20 mouse cellular contexts compared by ENCODE assay signal in genomic region chr10:41834131-41834530, GRCm38 (mm10). TPM values are rescaled to one million over a fixed set of nuclear protein-coding genes. Genes with fewer than 3 reads are reported as not detected.
A peak's percentile ranks its signal among the peaks of the same experiment; 100 is the strongest.
DNase-seq lines count a peak whose midpoint lies in the region; ATAC-seq and TF ChIP-seq lines count a peak whose summit lies in the region.
"Had no signal": no experiment of that assay in that cellular context is flagged by ENCODE, and none has a peak within 500 bp of the region (broad histone marks: within the 10 kb centered on the region; RNA-seq: fewer than 3 reads in every experiment).

No protein-coding gene starts in this region.

- TF ChIP-seq EP300 in heart, adult 2 months (IDR thresholded peaks at IDR 0.05; ENCODE audit: insufficient read depth, low read depth, low read length) = no peak

- DNase-seq in heart, adult 2 months = no peak
- no peak for DNase-seq in heart, postnatal 36 days
- peak; percentile 69 to 79 for DNase-seq in cerebellum, adult 18-20 months
- peak; percentile 66 to 68 for DNase-seq in cerebellum, postnatal 36 days
- DNase-seq in adrenal gland, postnatal 36 days = no peak
- no peak for DNase-seq in layer of hippocampus, adult 9-10 months (ENCODE audit: low spot score)
- DNase-seq in hindbrain, embryonic 10.5 days (ENCODE audit: low spot score) = no peak
- DNase-seq: heart, postnatal 10 days; liver, embryonic 13.5 days; midbrain, embryonic 14.5 days; retina, postnatal 1 day had no signal

- H3K9ac ChIP-seq in heart, adult 2 months (ENCODE audit: low read depth, low read length) = no peak overlapping the region
- H3K9ac ChIP-seq: embryonic facial prominence, embryonic 12.5 days; hindbrain, embryonic 15.5 days; kidney, embryonic 15.5 days; limb, embryonic 12.5 days; liver, embryonic 13.5 days had no signal

- H3K27ac ChIP-seq in heart, adult 2 months = no peak overlapping the region
- H3K27ac ChIP-seq in hindbrain, embryonic 10.5 days = no peak overlapping the region
- H3K27ac ChIP-seq: embryonic facial prominence, embryonic 12.5 days; heart, embryonic 10.5 days; hindbrain, embryonic 15.5 days; kidney, embryonic 15.5 days; limb, embryonic 12.5 days; liver, embryonic 13.5 days had no signal

- ATAC-seq in CD4-positive, CD25-positive, alpha-beta regulatory T cell, adult 4 months = peak; percentile 8
- ATAC-seq: forebrain, embryonic 16.5 days; intestine, embryonic 16.5 days had no signal

- intact Hi-C loops in heart, adult 2 months (cut with DNase I) = loop anchor here (5.0 kb wide), 2 partner anchors 148 to 198 kb away; no protein-coding TSS in a partner anchor
- intact Hi-C loops in heart, postnatal 36 days (cut with DNase I) = loop anchor here (5.0 kb wide), 2 partner anchors 143 to 198 kb away; no protein-coding TSS in a partner anchor

- H3K4me1 ChIP-seq in heart, adult 2 months (ENCODE audit: control insufficient read depth, insufficient read depth, low read length) = peaks cover 17% of the 10 kb centered on the region
- H3K4me1 ChIP-seq in hindbrain, embryonic 10.5 days (replicated peaks) = peaks cover 4% of the 10 kb centered on the region; the same call in 1 of the 2 replicates
- H3K4me1 ChIP-seq: heart, embryonic 10.5 days had no signal

- peaks cover 8% of the 10 kb centered on the region; the same call in 1 of the 2 replicates for H3K36me3 ChIP-seq in heart, adult 2 months (ENCODE audit: control insufficient read depth, insufficient read depth, low read length)
- no peaks in the 10 kb centered on the region for H3K36me3 ChIP-seq in hindbrain, embryonic 10.5 days
- H3K36me3 ChIP-seq: embryonic facial prominence, embryonic 12.5 days; kidney, embryonic 15.5 days; limb, embryonic 12.5 days; liver, embryonic 13.5 days had no signal

- H3K4me3 ChIP-seq in heart, adult 2 months = no peak overlapping the region
- H3K4me3 ChIP-seq in hindbrain, embryonic 10.5 days = no peak overlapping the region
- H3K4me3 ChIP-seq: embryonic facial prominence, embryonic 12.5 days; heart, embryonic 10.5 days; hindbrain, embryonic 15.5 days; kidney, embryonic 15.5 days; limb, embryonic 12.5 days; liver, embryonic 13.5 days; myocyte had no signal

- H3K79me2 ChIP-seq in heart, adult 2 months (replicated peaks; ENCODE audit: control insufficient read depth, insufficient read depth, low read length) = peaks cover 4% of the 10 kb centered on the region

- WGBS in heart, adult 2 months = 83% methylated on average over 2 of the region's 2 CpGs
- WGBS in hindbrain, embryonic 10.5 days = 93% methylated on average over 2 of the region's 2 CpGs

- H3K27me3 ChIP-seq in heart, adult 2 months (ENCODE audit: control insufficient read depth, insufficient read depth, low read length) = no peaks in the 10 kb centered on the region
- H3K27me3 ChIP-seq in hindbrain, embryonic 10.5 days (ENCODE audit: insufficient read depth, poor library complexity, severe bottlenecking) = no peaks in the 10 kb centered on the region
- H3K27me3 ChIP-seq: embryonic facial prominence, embryonic 12.5 days; hindbrain, embryonic 15.5 days; kidney, embryonic 15.5 days; limb, embryonic 12.5 days; liver, embryonic 13.5 days had no signal

- peak; percentile 28 for TF ChIP-seq CTCF in heart, adult 2 months (IDR thresholded peaks at IDR 0.05)

- TF ChIP-seq POLR2A in heart, adult 2 months (IDR thresholded peaks at IDR 0.05; ENCODE audit: insufficient read depth, low read depth, low read length) = no peak

- H3K9me3 ChIP-seq in hindbrain, embryonic 10.5 days = no peaks in the 10 kb centered on the region
- H3K9me3 ChIP-seq: embryonic facial prominence, embryonic 12.5 days; heart, embryonic 10.5 days; hindbrain, embryonic 15.5 days; kidney, embryonic 15.5 days had no signal

RNA-seq across cellular contexts. Expression of gene Sesn1, which starts 24.4 kb away (rescaled TPM):
- 100 to 1,000 TPM; 120 to 121 TPM for total RNA-seq in heart, adult 2 months (2021)
- polyA plus RNA-seq in heart, adult 2 months (2012; rRNA removed) = 47.8 and 79.5 TPM in 2 replicates
- 100 to 1,000 TPM; 118 to 224 TPM for total RNA-seq in heart, postnatal 36 days (2021)
- polyA plus RNA-seq in CD4-positive, CD25-positive, alpha-beta regulatory T cell, adult 4 months (2017; shearing (Covaris generic)) = 100 to 1,000 TPM; 117 to 130 TPM
- 10 to 100 TPM; 19.9 to 22.6 TPM for total RNA-seq in adrenal gland, postnatal 36 days (2021)
- 17.6 and 18.2 TPM in 2 replicates for polyA plus RNA-seq in hindbrain, embryonic 10.5 days (2016; fragmentation: Nextera tagmentation; extraction: Ambion mirVana)

RNA-seq across cellular contexts. Expression of gene Cep57l1, which starts 24.5 kb away (rescaled TPM):
- 1 to 10 TPM; 2.3 to 2.5 TPM for total RNA-seq in heart, adult 2 months (2021)
- polyA plus RNA-seq in heart, adult 2 months (2012; rRNA removed) = 0.86 and 1.3 TPM in 2 replicates
- 1 to 10 TPM; 2.9 to 3.7 TPM for total RNA-seq in heart, postnatal 36 days (2021)
- 10 to 100 TPM; 22.2 to 27.1 TPM for polyA plus RNA-seq in CD4-positive, CD25-positive, alpha-beta regulatory T cell, adult 4 months (2017; shearing (Covaris generic))
- 1 to 10 TPM; 7.2 to 7.3 TPM for total RNA-seq in adrenal gland, postnatal 36 days (2021)
- 20.7 and 24.9 TPM in 2 replicates for polyA plus RNA-seq in hindbrain, embryonic 10.5 days (2016; fragmentation: Nextera tagmentation; extraction: Ambion mirVana)

Comparison
In these comparisons a context has a peak if more than half of its experiments do, and no peak if none do; other contexts are left out.
1. DNase-seq: peak in cerebellum, adult 18-20 months (2 of 2) and cerebellum, postnatal 36 days (2 of 2); none in heart, adult 2 months (0 of 2), heart, postnatal 36 days (0 of 2), adrenal gland, postnatal 36 days (0 of 2), layer of hippocampus, adult 9-10 months (single experiment) and hindbrain, embryonic 10.5 days (single experiment).
2. RNA of gene Sesn1, which starts 24.4 kb away (total RNA-seq): 118 to 224 TPM in heart, postnatal 36 days and 120 to 121 TPM in heart, adult 2 months; 19.9 to 22.6 TPM in adrenal gland, postnatal 36 days; every median in the first group is over 4 times any median in the second.